Mouse (Mus musculus): ENCODE measurements around the gene Wtap.

DNA sequence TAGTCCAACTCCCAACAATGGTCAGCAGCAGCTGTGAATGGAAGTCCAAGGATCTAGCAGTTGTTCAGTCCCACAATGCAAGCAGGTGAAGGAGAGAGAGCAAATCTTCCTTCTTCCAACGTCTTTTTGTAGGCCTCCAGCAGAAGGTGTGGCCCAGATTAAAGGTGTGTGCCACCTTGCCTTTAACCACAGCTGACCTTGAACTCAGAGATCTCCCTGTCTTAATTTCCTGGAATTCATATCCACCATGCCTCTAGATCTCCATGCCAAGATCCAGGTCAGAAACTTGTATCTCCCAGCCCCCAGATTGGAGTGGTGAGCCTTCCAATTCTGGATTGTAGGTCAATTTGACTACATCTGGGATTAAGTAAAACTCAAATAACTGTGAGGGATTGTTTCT is at the start of gene Wtap:
- no peak for TF ChIP-seq CTCF (IDR thresholded peaks at IDR 0.05; ENCODE audit: borderline replicate concordance, control insufficient read depth, extremely low read depth, insufficient read depth, low read length, poor library complexity)
- no peak for TF ChIP-seq POLR2A (IDR thresholded peaks at IDR 0.05; ENCODE audit: control insufficient read depth, extremely low read depth, insufficient read depth, low read length, poor library complexity)

Data from thymus, adult 2 months (tissue).